Mouse (Mus musculus) liver, adult 2 months (tissue): Measurements from ENCODE around the gene Enox1.

Source experiments
- CTCF ChIP-seq: fragments of 200-500 bp; IDR thresholded peaks from 2 replicates; pipeline ENCODE4 v1.5.1; 2011; ENCODE audit warnings: low read depth, low read length, control low read depth
- POLR2A ChIP-seq: fragments of 200-500 bp; IDR thresholded peaks from 2 replicates; pipeline ENCODE4 v1.6.1; 2011; ENCODE audit warnings: low read length, control low read depth; ENCODE audit not compliant: insufficient read depth; ENCODE audit errors: extremely low read depth

DNA sequence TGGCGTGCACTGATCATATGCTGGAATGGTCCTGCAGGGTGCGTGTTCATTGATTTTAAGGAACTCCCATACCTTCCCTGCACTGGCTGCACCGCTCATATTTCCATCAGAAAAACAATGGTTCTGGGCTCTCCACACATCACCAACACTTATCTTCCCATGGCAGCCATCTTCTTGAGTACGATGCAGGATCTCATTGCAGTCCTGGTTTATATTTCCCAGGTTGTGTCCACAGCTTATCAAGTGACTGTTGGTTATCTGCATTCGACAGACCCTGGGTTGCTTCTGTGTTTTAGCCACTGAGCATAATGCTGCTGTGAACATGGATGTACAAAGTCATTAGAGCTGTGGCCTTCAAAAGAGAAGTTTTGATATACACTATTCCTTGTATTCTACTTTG is 26.0 kb upstream of the Enox1 start:
- TF ChIP-seq POLR2A (no peak), CTCF (no peak)
